Mouse (Mus musculus) limb, embryonic 13.5 days (tissue): ENCODE results near the gene Nhsl2. TPM values are rescaled to one million over a fixed set of nuclear protein-coding genes. Genes with fewer than 3 reads are reported as not detected.

Experiments
- ATAC-seq: fragments of 200-750 bp; cut with Nextera tagmentation; 2 replicates; pipeline ENCODE4 v1.8.0; 2017; ENCODE audit warnings: low read depth, moderate number of reproducible peaks, moderate TSS enrichment; ENCODE audit not compliant: low FRiP score
- H3K27ac ChIP-seq: fragments of 300-500 bp; sonication (generic); 2 replicates; pipeline ENCODE4 v1.5.1; 2015; ENCODE audit warnings: inconsistent platforms, mild to moderate bottlenecking, moderate library complexity
- H3K27me3 ChIP-seq: fragments of 300-500 bp; sonication (generic); 2 replicates; pipeline ENCODE4 v1.6.1; 2015; ENCODE audit warnings: mild to moderate bottlenecking, inconsistent platforms
- H3K36me3 ChIP-seq: fragments of 300-500 bp; sonication (generic); 2 replicates; pipeline ENCODE4 v1.6.1; 2015; ENCODE audit warnings: inconsistent platforms, mild to moderate bottlenecking, moderate library complexity
- H3K4me1 ChIP-seq: fragments of 300-500 bp; sonication (generic); 2 replicates; pipeline ENCODE4 v1.6.1; 2015; ENCODE audit warnings: inconsistent platforms
- H3K4me2 ChIP-seq: fragments of 300-500 bp; sonication (generic); replicated peaks from 2 replicates; pipeline ENCODE4 v1.6.1; 2015; ENCODE audit warnings: inconsistent platforms, mild to moderate bottlenecking, moderate library complexity
- H3K4me3 ChIP-seq: fragments of 300-500 bp; sonication (generic); 2 replicates; pipeline ENCODE4 v1.5.1; 2015; ENCODE audit warnings: moderate library complexity, mild to moderate bottlenecking, inconsistent platforms
- H3K9ac ChIP-seq: fragments of 300-500 bp; sonication (generic); 2 replicates; pipeline ENCODE4 v1.6.1; 2015; ENCODE audit warnings: mild to moderate bottlenecking, inconsistent platforms
- H3K9me3 ChIP-seq: fragments of 300-500 bp; sonication (generic); 2 replicates; pipeline ENCODE4 v1.6.1; 2016; ENCODE audit warnings: inconsistent platforms
- WGBS: fragments of 180-500 bp; shearing (Covaris S2); methylation state at CpG from one replicate; pipeline ENCODE4 v1.1.7; 2015; 5-methylcytosine and 5-hydroxymethylcytosine counted together
- polyA plus RNA-seq: library from polyadenylated mRNA; unstranded; fragments of >200 nt; fragmentation: Nextera tagmentation; extraction: Ambion mirVana; gene quantifications from 2 replicates; pipeline ENCODE4 v1.2.1, GENCODE M21; 2015

The Nhsl2 gene
- polyA plus RNA-seq, 1 experiment from 2014 or later, result 17.4 TPM

DNA sequence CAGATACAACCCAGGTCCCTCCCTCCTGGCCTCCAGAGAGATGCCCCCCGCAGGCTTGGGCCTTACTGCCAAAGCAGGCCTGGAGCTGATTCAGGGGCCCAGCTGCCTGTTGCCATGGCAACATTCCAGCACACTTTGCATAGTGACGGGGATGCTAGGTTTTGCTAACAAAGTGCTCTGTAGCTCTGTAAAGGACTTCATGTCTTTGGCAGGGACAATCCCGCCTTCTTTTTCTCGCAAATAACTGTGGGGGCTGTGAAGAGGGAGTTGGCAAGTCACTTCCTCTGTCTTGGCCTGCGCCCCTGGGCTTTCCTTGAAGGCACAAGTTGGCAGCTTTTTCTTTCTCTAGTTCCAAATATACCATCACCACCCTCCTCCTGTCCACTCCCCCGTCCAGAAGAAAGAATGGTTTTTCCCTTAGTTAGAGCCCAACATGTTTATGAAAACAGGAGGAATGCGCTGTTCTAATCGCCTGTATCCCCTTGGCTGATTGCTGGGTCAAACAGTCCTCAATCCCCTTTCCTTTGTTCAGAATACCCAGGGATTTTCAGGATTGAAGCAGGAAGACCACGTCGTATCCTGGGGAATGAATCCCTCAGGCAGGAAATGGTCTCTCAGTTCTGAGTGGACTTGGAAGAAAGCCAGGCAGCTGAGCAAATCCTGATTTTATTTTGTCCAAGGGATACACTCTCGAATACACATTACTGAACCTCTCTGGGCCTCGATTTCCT, 144.8 kb downstream of the Nhsl2 start:
- peak overlapping the region; percentile 10; the same call in 1 of the 2 replicates for H3K27ac ChIP-seq

DNA sequence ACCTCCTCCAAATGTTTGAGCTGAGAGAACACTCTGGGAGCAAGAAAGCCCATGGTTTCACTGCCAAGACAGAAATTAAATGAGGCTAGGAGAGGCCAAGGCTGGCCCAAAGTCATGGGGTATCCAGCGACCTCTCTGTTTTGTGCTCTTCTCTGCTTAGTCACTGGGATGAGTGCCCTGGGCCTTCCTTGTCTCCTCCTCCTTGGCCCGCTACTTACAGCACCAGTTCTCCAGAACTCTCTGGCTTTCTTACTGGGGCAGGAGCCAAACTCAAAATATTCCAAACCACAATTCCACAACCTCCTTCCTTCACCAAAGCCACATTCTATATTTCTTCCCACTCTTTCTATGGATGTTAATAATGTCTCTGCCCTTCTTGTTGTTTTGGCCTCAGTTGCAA, 147.5 kb downstream of the Nhsl2 start:
- Histone ChIP-seq H3K4me1 (peaks cover 9% of the 10 kb centered on the region), H3K9ac (no peak overlapping the region), H3K27ac (no peak overlapping the region), H3K4me3 (no peak overlapping the region), H3K27me3 (peaks cover 30% of the 10 kb centered on the region; the same call in 1 of the 2 replicates), H3K4me2 (no peak overlapping the region), H3K9me3 (no peaks in the 10 kb centered on the region), H3K36me3 (no peaks in the 10 kb centered on the region)
- 88% methylated on average over 2 of the region's 2 CpGs for WGBS
- ATAC-seq, result no peak

More for the DNA sequence above, 144.8 kb downstream of the Nhsl2 start:
- WGBS, result 35% methylated on average over 12 of the region's 12 CpGs
- Histone ChIP-seq H3K36me3 (no peaks in the 10 kb centered on the region), H3K27me3 (peaks cover 25% of the 10 kb centered on the region; the same call in 1 of the 2 replicates), H3K9ac (no peak overlapping the region), H3K4me1 (peaks cover 9% of the 10 kb centered on the region), H3K9me3 (no peaks in the 10 kb centered on the region), H3K4me2 (no peak overlapping the region), H3K4me3 (no peak overlapping the region)
- ATAC-seq, result peak; percentile 71; the same call in 1 of the 2 replicates

DNA sequence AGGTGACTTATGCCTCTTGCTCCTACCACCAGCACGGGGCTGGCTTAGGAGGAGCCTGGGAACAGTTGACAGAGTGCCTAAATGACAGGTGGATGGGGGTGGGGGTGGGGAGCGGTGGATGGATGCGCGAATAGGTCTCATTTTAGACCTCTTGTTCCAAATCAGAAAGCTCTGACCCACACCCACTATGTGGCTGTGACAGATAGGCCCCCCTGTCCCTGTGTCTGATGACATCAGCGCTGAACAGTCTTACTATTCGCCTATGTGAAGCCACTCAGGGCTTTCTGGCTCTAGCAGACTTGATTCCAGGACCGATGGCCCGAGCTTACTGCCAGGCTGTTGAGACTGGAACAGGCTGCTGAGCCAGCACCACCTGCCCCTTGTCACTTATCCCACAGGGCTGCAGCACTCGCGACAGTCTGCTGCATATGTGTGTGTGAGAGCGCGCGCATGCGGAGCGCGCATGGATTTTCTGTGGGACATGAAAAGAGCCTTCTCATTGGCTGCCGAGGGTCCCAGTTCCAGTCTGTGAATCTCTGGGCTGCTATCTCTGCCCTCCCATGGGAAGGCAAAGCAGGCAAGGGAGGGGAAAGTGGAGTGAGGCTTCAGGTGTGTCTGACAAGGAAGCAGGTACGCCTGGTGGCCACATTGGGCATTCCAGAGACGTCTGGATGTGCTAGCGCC, 154.6 kb downstream of the Nhsl2 start:
- H3K9ac ChIP-seq, result no peak overlapping the region; the same call in 1 of the 2 replicates
- ATAC-seq, result peak; percentile 65; the same call in 1 of the 2 replicates
- WGBS, result 24% methylated on average over 20 of the region's 20 CpGs

DNA sequence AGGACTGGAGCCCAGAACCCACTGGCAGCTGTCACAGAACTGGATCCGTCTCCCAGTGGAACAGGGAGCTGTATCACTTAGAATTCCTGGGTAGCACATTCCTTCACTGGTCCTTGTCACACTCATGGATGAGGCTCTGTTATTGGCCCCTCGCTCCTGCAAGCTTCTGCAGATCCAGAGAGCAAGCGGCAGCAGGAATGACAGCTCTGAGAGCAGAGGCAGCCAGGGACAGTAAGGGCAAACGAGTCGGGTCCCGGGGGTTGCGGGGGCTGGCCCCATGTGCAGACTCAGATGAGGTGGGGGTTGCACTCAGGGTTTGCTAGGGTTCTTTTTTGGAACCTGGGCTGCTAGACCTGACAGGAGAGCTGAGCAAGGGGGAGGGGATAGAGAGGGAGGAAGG, 155.2 kb downstream of the Nhsl2 start:
- Histone ChIP-seq H3K4me3 (peak overlapping the region; percentile 38), H3K4me1 (peaks cover 25% of the 10 kb centered on the region; the same call in 1 of the 2 replicates), H3K9ac (peak overlapping the region; percentile 56), H3K4me2 (peak overlapping the region; percentile 70), H3K36me3 (no peaks in the 10 kb centered on the region), H3K9me3 (no peaks in the 10 kb centered on the region), H3K27ac (no peak overlapping the region), H3K27me3 (peaks cover 80% of the 10 kb centered on the region)
- ATAC-seq, result 0 out of 2 replicates have a peak, but pooled peaks have one; percentile 26
- 21% methylated on average over 7 of the region's 7 CpGs for WGBS

More for the DNA sequence above, 154.6 kb downstream of the Nhsl2 start:
- Histone ChIP-seq H3K4me1 (peaks cover 25% of the 10 kb centered on the region; the same call in 1 of the 2 replicates), H3K27ac (no peak overlapping the region), H3K27me3 (peaks cover 78% of the 10 kb centered on the region), H3K36me3 (no peaks in the 10 kb centered on the region), H3K4me2 (peak overlapping the region; percentile 70), H3K9me3 (no peaks in the 10 kb centered on the region), H3K4me3 (peak overlapping the region; percentile 38)

DNA sequence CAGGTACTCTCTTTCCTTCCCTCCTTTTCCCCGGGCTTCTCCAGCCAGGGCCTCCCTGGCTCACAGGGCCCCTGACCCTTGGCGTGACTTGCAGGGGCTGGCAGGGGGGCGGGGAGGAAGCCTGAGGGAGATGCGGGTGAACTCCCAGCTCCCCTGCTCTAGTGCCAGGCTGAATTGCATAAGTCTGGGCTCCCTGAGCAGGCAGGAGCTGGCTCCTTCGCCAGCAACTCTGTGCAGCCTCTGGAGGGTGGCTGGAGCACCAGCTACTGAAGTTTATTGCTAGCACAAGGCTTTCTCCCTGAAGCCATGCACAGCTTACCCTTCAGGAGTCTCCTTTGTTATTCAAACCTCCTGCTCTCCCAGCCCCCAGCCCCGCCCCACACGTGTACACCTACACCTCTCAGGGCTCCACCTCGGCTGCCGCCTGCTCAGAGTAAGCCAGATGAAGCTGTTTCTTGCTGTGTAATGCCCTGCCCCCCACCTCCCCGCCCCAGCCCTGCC, 156.0 kb downstream of the Nhsl2 start:
- peak; percentile 75 for ATAC-seq
- no peaks in the 10 kb centered on the region for H3K36me3 ChIP-seq
- peak overlapping the region; percentile 38 for H3K4me3 ChIP-seq
- H3K27me3 ChIP-seq, result peaks cover 72% of the 10 kb centered on the region
- H3K4me2 ChIP-seq, result peak overlapping the region; percentile 70
- H3K27ac ChIP-seq, result peak overlapping the region; percentile 73
- H3K4me1 ChIP-seq, result peaks cover 25% of the 10 kb centered on the region; the same call in 1 of the 2 replicates
- peak overlapping the region; percentile 56; the same call in 1 of the 2 replicates for H3K9ac ChIP-seq
- WGBS, result 6% methylated on average over 8 of the region's 10 CpGs
- no peaks in the 10 kb centered on the region for H3K9me3 ChIP-seq

DNA sequence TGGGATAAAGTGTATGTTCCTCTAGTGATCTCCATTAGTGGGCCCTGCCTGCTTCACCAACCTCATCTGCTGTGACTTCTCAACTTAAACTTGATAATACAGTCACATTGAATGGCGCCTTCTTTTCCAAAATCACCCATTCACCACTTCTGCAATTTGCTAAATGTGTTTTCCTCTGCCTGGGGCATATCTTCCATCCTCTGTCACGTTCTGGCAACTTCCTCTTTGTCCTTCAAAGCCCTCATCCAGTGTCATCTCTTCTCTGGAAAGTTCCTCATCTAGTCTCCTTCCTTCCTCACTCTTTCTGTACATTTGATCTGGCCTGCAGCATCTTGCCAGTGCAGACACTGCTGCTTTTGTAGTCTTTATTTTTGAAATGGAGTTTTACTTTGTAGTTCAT, 158.8 kb downstream of the Nhsl2 start:
- H3K27ac ChIP-seq, result no peak overlapping the region
- no peak overlapping the region for H3K4me2 ChIP-seq
- no peak for ATAC-seq
- no peaks in the 10 kb centered on the region for H3K9me3 ChIP-seq
- H3K9ac ChIP-seq, result no peak overlapping the region
- WGBS, result 56% methylated on average over 2 of the region's 2 CpGs
- H3K27me3 ChIP-seq, result peaks cover 57% of the 10 kb centered on the region
- H3K4me3 ChIP-seq, result no peak overlapping the region
- no peaks in the 10 kb centered on the region for H3K36me3 ChIP-seq
- peaks cover 29% of the 10 kb centered on the region; the same call in 1 of the 2 replicates for H3K4me1 ChIP-seq

DNA sequence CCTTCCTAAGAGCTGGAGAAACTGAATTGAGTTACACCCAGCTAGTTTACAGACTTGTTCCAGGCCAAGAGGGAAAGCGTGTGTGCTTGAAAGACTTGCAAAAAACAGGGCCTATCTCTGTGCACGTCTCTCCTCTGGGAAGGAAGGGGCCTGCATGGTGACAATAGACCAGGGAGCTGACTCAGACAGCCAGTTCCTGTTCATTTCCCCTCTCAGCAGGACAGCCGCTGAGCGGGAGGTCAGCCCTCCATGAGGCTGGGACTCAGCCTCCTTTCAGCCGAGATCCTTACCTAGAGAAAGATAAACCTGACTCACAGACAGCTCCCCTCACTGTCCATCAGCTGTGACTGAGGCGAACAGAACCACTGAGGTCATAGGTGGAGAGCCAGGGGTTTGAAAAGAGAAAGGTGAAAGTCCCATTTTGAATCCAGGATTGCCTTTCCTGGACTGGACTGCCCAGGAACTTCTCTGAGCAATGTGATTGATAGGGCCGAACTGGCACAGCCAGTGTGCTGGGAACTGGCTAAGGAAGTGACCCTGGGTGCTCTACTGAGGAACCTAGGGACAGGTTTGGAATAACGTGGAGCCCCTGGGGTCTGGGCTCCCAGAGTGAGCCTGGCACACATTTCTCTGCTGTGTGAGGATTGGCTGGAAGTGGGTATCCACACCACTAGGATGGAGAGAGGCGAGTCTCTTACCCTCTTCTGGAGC, 168.2 kb downstream of the Nhsl2 start:
- H3K4me3 ChIP-seq, result no peak overlapping the region
- no peak overlapping the region for H3K27ac ChIP-seq
- H3K4me1 ChIP-seq, result peaks cover 17% of the 10 kb centered on the region
- H3K27me3 ChIP-seq, result peaks cover 56% of the 10 kb centered on the region
- no peak overlapping the region for H3K9ac ChIP-seq
- no peaks in the 10 kb centered on the region for H3K36me3 ChIP-seq
- no peak for ATAC-seq
- no peaks in the 10 kb centered on the region for H3K9me3 ChIP-seq
- WGBS, result 49% methylated on average over 9 of the region's 9 CpGs
- no peak overlapping the region for H3K4me2 ChIP-seq

DNA sequence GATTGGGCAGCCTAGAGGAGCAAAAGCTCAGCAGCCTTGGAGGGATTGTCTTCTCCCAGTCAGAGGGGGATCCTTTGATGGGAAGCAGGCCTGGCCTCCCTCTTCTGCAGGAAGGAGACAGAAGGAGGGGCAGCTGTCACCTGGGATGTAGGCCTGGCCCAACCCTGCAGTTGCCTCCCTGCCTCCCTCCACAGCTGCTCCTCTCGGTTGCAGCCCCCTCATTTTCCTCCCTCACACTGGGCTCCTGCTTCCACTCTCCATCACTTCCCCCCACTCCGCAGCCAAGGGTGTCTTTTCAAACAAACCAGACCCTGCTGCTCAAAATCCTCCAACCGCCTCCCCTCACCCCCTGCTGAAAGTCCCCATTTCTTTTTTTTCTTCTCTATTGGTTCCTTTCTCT, 169.7 kb downstream of the Nhsl2 start:
- Histone ChIP-seq H3K36me3 (no peaks in the 10 kb centered on the region), H3K4me3 (no peak overlapping the region), H3K9ac (no peak overlapping the region), H3K4me1 (peaks cover 17% of the 10 kb centered on the region), H3K27me3 (peaks cover 59% of the 10 kb centered on the region), H3K9me3 (no peaks in the 10 kb centered on the region), H3K27ac (peak overlapping the region; percentile 79; the same call in 1 of the 2 replicates), H3K4me2 (peak overlapping the region; percentile 28)
- ATAC-seq, result peak; percentile 73
- 41% methylated on average over 3 of the region's 3 CpGs for WGBS

DNA sequence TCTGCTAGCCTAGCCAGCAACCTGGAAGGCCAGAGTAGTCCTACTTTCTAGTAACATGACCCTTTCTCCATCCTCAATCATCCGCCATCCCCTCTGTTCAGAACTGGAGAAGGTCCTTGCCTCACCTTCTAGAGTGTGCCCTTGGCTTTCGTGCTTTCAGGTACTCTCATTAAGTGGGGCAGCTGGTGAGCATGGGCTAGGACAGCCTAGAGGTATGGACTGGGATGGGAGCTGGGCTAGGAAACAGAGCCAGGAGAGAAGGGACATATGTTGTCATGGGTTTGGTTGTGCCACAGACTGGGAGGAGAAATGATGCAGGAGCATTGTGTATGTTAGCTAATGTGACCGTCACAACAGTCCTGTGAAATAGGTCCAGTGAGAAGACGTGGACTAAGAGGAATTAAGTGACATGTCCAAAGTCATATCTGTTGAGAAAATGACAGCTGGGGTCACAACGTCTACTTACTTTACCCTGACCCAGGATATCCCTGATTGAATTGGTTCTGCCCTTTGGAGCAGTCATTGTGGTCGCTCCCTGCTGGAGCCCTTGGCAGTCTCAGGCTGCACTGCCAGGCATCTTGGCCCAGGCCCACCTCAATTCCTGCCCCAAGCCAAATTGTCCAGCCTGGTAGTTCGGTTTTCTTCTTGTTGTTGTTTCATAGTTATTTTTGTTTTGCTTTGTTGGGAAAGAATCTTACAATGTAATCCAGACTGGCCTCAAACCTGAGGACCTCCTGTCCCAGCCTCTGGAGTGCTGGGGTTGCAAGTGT, 170.5 kb downstream of the Nhsl2 start:
- peak overlapping the region; percentile 79; the same call in 1 of the 2 replicates for H3K27ac ChIP-seq
- no peak for ATAC-seq
- no peaks in the 10 kb centered on the region for H3K9me3 ChIP-seq
- no peaks in the 10 kb centered on the region for H3K36me3 ChIP-seq
- WGBS, result 73% methylated on average over 7 of the region's 7 CpGs
- H3K27me3 ChIP-seq, result peaks cover 54% of the 10 kb centered on the region
- no peak overlapping the region for H3K9ac ChIP-seq
- no peak overlapping the region for H3K4me3 ChIP-seq
- H3K4me2 ChIP-seq, result no peak overlapping the region; the same call in 1 of the 2 replicates
- peaks cover 17% of the 10 kb centered on the region for H3K4me1 ChIP-seq

DNA sequence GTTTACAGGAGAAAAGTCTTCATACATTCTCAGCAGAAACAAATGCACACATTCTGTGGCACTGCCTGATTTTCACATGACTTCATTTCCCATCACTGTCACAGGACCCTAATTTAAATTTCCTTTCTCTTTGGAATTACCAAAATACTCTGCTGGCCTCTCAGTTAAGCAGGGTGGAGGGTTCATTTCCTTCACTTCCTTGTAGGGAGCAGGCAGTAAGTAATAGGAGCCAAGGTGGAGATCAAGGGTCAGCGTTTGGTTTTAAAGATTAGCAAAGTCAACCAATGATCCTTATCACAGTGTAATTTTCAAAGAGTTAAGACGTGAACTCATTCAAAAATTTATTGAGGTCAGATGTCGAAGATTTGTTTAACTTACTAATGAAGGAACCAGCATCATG, 175.8 kb downstream of the Nhsl2 start:
- no peak overlapping the region for H3K4me3 ChIP-seq
- no peaks in the 10 kb centered on the region; the same call in 1 of the 2 replicates for H3K4me1 ChIP-seq
- H3K9ac ChIP-seq, result no peak overlapping the region
- H3K27ac ChIP-seq, result no peak overlapping the region
- no peak overlapping the region for H3K4me2 ChIP-seq
- no peak for ATAC-seq
- WGBS, result 56% methylated on average over 3 of the region's 3 CpGs
- peaks cover 34% of the 10 kb centered on the region; the same call in 1 of the 2 replicates for H3K27me3 ChIP-seq
- H3K9me3 ChIP-seq, result no peaks in the 10 kb centered on the region
- H3K36me3 ChIP-seq, result no peaks in the 10 kb centered on the region

DNA sequence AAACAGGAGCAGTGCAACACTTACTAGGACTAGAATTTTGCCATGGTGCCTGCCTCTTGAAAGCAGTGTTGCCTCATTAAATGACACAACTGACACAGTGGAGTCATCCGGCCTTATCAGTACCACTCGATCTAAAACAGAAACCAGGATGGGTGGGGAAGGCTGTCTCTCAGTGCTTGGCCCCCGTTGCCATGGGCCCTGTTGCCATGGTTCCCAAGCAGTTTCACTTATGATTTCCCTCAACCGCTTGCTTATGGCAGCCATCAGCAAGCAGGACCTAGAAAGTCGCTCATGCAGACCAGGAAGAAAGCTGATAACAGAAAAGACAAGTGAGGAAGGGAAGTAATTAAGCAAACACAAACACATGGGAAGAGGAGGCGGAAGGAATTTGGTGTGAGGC, 182.7 kb downstream of the Nhsl2 start:
- no peaks in the 10 kb centered on the region for H3K36me3 ChIP-seq
- H3K9ac ChIP-seq, result no peak overlapping the region
- H3K4me3 ChIP-seq, result no peak overlapping the region
- WGBS, result 54% methylated on average over 6 of the region's 6 CpGs
- no peaks in the 10 kb centered on the region for H3K9me3 ChIP-seq
- no peak overlapping the region for H3K27ac ChIP-seq
- no peaks in the 10 kb centered on the region for H3K4me1 ChIP-seq
- no peak for ATAC-seq
- no peak overlapping the region for H3K4me2 ChIP-seq
- H3K27me3 ChIP-seq, result peaks cover 22% of the 10 kb centered on the region; the same call in 1 of the 2 replicates
